ENCODE assay signal across 7 mouse cellular contexts in the genomic region with DNA sequence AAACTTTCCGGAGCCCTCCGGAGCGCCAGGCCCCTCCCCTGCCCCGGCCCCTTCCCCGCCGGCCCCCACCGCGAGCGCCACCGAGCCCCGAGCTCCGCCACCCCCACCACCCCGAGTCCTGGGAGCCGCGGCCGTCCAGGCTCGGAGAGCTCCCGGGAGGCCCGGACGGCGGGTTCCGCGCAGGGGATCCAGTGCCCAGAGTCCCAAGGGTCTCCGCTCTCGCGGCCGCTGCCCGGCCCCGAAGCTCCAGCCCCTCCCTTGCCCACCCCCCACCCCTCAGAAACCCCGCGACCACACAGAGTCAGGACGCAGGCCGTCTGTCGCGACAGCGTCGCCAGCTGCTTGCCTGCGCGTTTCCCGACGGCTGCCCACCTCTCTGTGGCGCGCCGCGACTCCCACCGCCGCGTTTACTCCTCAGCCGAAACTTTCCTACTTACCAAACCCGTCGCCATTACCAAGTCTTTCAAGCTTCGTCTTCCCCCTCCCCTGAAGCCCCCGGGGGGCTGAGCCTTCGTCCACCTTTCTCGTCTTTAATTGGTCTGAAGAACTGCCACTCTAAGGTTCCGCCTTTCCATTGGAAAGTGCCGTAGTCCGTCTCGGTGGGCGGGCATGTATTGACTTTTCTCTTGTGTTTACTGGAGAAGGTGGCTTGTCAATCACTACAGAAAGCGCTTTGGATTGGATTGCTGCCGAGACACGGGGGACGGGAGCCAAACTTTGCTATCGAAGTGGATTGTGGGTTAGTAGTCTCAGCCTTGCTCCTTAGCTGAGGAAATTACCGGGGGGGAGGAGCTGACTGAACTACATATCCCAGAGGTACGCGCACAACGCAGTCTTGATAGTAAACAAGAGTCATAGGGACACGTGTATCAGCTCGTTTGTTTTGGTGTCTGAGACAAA. TPM values are rescaled to one million over a fixed set of nuclear protein-coding genes. Genes with fewer than 3 reads are reported as not detected.
DNase-seq lines count a peak whose midpoint lies in the region; ATAC-seq lines count a peak whose summit lies in the region.

A gene (minus strand): TSS at position 777 of the 900 bp plus-strand sequence.

- H3K27me3 ChIP-seq in embryonic facial prominence, embryonic 12.5 days, result no peaks in the 10 kb centered on the region
- H3K27me3 ChIP-seq in limb, embryonic 11.5 days (ENCODE audit: control insufficient read depth, insufficient read depth, low read length), result no peaks in the 10 kb centered on the region
- no peaks in the 10 kb centered on the region for H3K27me3 ChIP-seq in midbrain, embryonic 14.5 days (ENCODE audit: control insufficient read depth, insufficient read depth, low read length)

- H3K4me1 ChIP-seq in embryonic facial prominence, embryonic 12.5 days, result 0 out of 2 replicates have a peak, but pooled peaks cover 2% of the 10 kb centered on the region
- no peaks in the 10 kb centered on the region for H3K4me1 ChIP-seq in limb, embryonic 11.5 days (ENCODE audit: control insufficient read depth, insufficient read depth, low read length)
- no peaks in the 10 kb centered on the region; the same call in 1 of the 2 replicates for H3K4me1 ChIP-seq in midbrain, embryonic 14.5 days (ENCODE audit: control insufficient read depth, insufficient read depth, low read length)

- H3K4me2 ChIP-seq in embryonic facial prominence, embryonic 12.5 days (replicated peaks), result peak within 1 kb of the TSS; percentile 68
- peak within 1 kb of the TSS; percentile 65 for H3K4me2 ChIP-seq in limb, embryonic 11.5 days (ENCODE audit: low read depth, severe bottlenecking)
- peak within 1 kb of the TSS; percentile 66 for H3K4me2 ChIP-seq in midbrain, embryonic 14.5 days (ENCODE audit: low read length)

- DNase-seq in adrenal gland, postnatal 25 days, result peak; percentile 95
- DNase-seq in heart, adult 11 months, result peak; percentile 100
- peak; percentile 98 for DNase-seq in kidney, adult 18-20 months
- DNase-seq in limb, embryonic 11.5 days (ENCODE audit: low spot score), result peak; percentile 96
- DNase-seq in midbrain, embryonic 14.5 days, result peak; percentile 100
- peak; percentile 89 to 93 for DNase-seq in spleen, adult 18-20 months

- H3K9me3 ChIP-seq in embryonic facial prominence, embryonic 12.5 days, result no peaks in the 10 kb centered on the region
- H3K9me3 ChIP-seq in limb, embryonic 11.5 days (ENCODE audit: control insufficient read depth, low read length), result no peaks in the 10 kb centered on the region
- H3K9me3 ChIP-seq in midbrain, embryonic 14.5 days (ENCODE audit: control insufficient read depth, low read length), result no peaks in the 10 kb centered on the region

- no peaks in the 10 kb centered on the region for H3K36me3 ChIP-seq in embryonic facial prominence, embryonic 12.5 days
- H3K36me3 ChIP-seq in limb, embryonic 11.5 days (ENCODE audit: control insufficient read depth, insufficient read depth, low read length), result no peaks in the 10 kb centered on the region
- no peaks in the 10 kb centered on the region for H3K36me3 ChIP-seq in midbrain, embryonic 14.5 days (ENCODE audit: control insufficient read depth, insufficient read depth, low read length)

- peak within 1 kb of the TSS; percentile 92 for H3K9ac ChIP-seq in embryonic facial prominence, embryonic 12.5 days
- H3K9ac ChIP-seq in limb, embryonic 11.5 days (ENCODE audit: low read length), result peak within 1 kb of the TSS; percentile 96
- H3K9ac ChIP-seq in midbrain, embryonic 14.5 days (replicated peaks; ENCODE audit: low read length), result peak within 1 kb of the TSS; percentile 80

- ATAC-seq in embryonic facial prominence, embryonic 12.5 days (ENCODE audit: insufficient number of reproducible peaks, insufficient read depth, low FRiP score, low TSS enrichment), result peak; percentile 98
- peak; percentile 96 for ATAC-seq in limb, embryonic 11.5 days (ENCODE audit: insufficient number of reproducible peaks, low FRiP score, low TSS enrichment, low read depth)
- peak; percentile 94 for ATAC-seq in midbrain, embryonic 14.5 days (ENCODE audit: low FRiP score, low TSS enrichment)

- peak within 1 kb of the TSS; percentile 92 for H3K4me3 ChIP-seq in embryonic facial prominence, embryonic 12.5 days
- peak within 1 kb of the TSS; percentile 85 for H3K4me3 ChIP-seq in limb, embryonic 11.5 days (ENCODE audit: low read depth, low read length)
- H3K4me3 ChIP-seq in midbrain, embryonic 14.5 days (replicated peaks; ENCODE audit: low read depth, low read length), result peak within 1 kb of the TSS; percentile 91

- peak within 1 kb of the TSS; percentile 99 for H3K27ac ChIP-seq in embryonic facial prominence, embryonic 12.5 days
- H3K27ac ChIP-seq in limb, embryonic 11.5 days (replicated peaks; ENCODE audit: low read depth, low read length), result peak within 1 kb of the TSS; percentile 97
- H3K27ac ChIP-seq in midbrain, embryonic 14.5 days (replicated peaks; ENCODE audit: low read depth, low read length), result peak within 1 kb of the TSS; percentile 98

- under 1% methylated on average over 60 of the region's 71 CpGs for WGBS in embryonic facial prominence, embryonic 12.5 days
- WGBS in limb, embryonic 11.5 days, result under 1% methylated on average over 68 of the region's 71 CpGs
- under 1% methylated on average over 70 of the region's 71 CpGs for WGBS in midbrain, embryonic 14.5 days

RNA-seq across cellular contexts. Expression of the gene that starts here (rescaled TPM):
- 121 and 130 TPM in 2 replicates for total RNA-seq in adrenal gland, postnatal 25 days (2021)
- polyA plus RNA-seq in embryonic facial prominence, embryonic 12.5 days (2016; fragmentation: Nextera tagmentation; extraction: Ambion mirVana), result 128 and 133 TPM in 2 replicates
- polyA plus RNA-seq in limb, embryonic 11.5 days (2014; fragmentation: Nextera tagmentation; extraction: Ambion mirVana), result 123 and 125 TPM in 2 replicates
- 46.2 and 70.8 TPM in 2 replicates for polyA plus RNA-seq in midbrain, embryonic 14.5 days (2014; fragmentation: Nextera tagmentation; extraction: Ambion mirVana)

Comparison
In these comparisons a context has a peak if more than half of its experiments do, and no peak if none do; other contexts are left out.
1. Peak in every context shown above with its lines: DNase-seq, ATAC-seq, H3K4me3 ChIP-seq and H3K27ac ChIP-seq.